ENCODE assay signal across 8 mouse cellular contexts in genomic region chr11:79144043-79144591, GRCm38 (mm10). TPM values are rescaled to one million over a fixed set of nuclear protein-coding genes. Genes with fewer than 3 reads are reported as not detected.
A peak's percentile ranks its signal among the peaks of the same experiment; 100 is the strongest.
DNase-seq lines count a peak whose midpoint lies in the region; ATAC-seq and TF ChIP-seq lines count a peak whose summit lies in the region.

No protein-coding gene starts in this region.

- no peak for DNase-seq in layer of hippocampus, adult 2 months (ENCODE audit: low spot score in 2 of 2)
- DNase-seq in layer of hippocampus, adult 9-10 months (ENCODE audit: low spot score): no peak
- DNase-seq in forebrain, embryonic 10.5 days (ENCODE audit: extremely low spot score, low spot score): no peak
- DNase-seq in adrenal gland, postnatal 36 days: no peak
- DNase-seq in adrenal gland, adult 2 months: no peak
- no peak for DNase-seq in thymus, postnatal 25 days

- peak overlapping the region; percentile 99 for H3K27ac ChIP-seq in layer of hippocampus, adult 2 months
- H3K27ac ChIP-seq in forebrain, embryonic 10.5 days: no peak overlapping the region
- H3K27ac ChIP-seq in intestine, embryonic 15.5 days: no peak overlapping the region
- no peak overlapping the region for H3K27ac ChIP-seq in neural tube, embryonic 14.5 days (ENCODE audit: low read depth, low read length)

- TF ChIP-seq CTCF in layer of hippocampus, adult 2 months (conservative IDR thresholded peaks at IDR 0.05): no peak

- 86% methylated on average over 2 of the region's 2 CpGs for whole genome bisulfite sequencing in forebrain, embryonic 10.5 days
- 90% methylated on average over 2 of the region's 2 CpGs for WGBS in intestine, embryonic 15.5 days
- 72% methylated on average over 2 of the region's 2 CpGs for WGBS in neural tube, embryonic 14.5 days

- no peak overlapping the region for H3K9ac ChIP-seq in intestine, embryonic 15.5 days
- H3K9ac ChIP-seq in neural tube, embryonic 14.5 days (replicated peaks; ENCODE audit: low read depth, low read length): no peak overlapping the region

- ATAC-seq in intestine, embryonic 15.5 days: no peak
- ATAC-seq in neural tube, embryonic 14.5 days (ENCODE audit: low read depth): no peak

- peaks cover 55% of the 10 kb centered on the region for H3K4me1 ChIP-seq in forebrain, embryonic 10.5 days
- H3K4me1 ChIP-seq in intestine, embryonic 15.5 days (replicated peaks): peaks cover 42% of the 10 kb centered on the region
- H3K4me1 ChIP-seq in neural tube, embryonic 14.5 days (ENCODE audit: control insufficient read depth, insufficient read depth, low read length): peaks cover 8% of the 10 kb centered on the region; the same call in 1 of the 2 replicates

- H3K4me3 ChIP-seq in layer of hippocampus, adult 2 months: peak overlapping the region; percentile 95
- peak overlapping the region; percentile 88; the same call in 1 of the 2 replicates for H3K4me3 ChIP-seq in forebrain, embryonic 10.5 days
- H3K4me3 ChIP-seq in intestine, embryonic 15.5 days (replicated peaks): no peak overlapping the region
- no peak overlapping the region; the same call in 1 of the 2 replicates for H3K4me3 ChIP-seq in neural tube, embryonic 14.5 days (ENCODE audit: low read depth, low read length)

- H3K4me2 ChIP-seq in intestine, embryonic 15.5 days (replicated peaks): peak overlapping the region; percentile 79
- H3K4me2 ChIP-seq in neural tube, embryonic 14.5 days (ENCODE audit: low read depth, low read length): peak overlapping the region; percentile 66

- 0 out of 2 replicates have a peak, but pooled peaks cover 10% of the 10 kb centered on the region for H3K27me3 ChIP-seq in forebrain, embryonic 10.5 days (ENCODE audit: poor library complexity, severe bottlenecking)
- no peaks in the 10 kb centered on the region for H3K27me3 ChIP-seq in intestine, embryonic 15.5 days (replicated peaks)
- no peaks in the 10 kb centered on the region for H3K27me3 ChIP-seq in neural tube, embryonic 14.5 days (ENCODE audit: control insufficient read depth, insufficient read depth, low read length)

- H3K36me3 ChIP-seq in forebrain, embryonic 10.5 days (replicated peaks): no peaks in the 10 kb centered on the region
- H3K36me3 ChIP-seq in intestine, embryonic 15.5 days: no peaks in the 10 kb centered on the region
- H3K36me3 ChIP-seq in neural tube, embryonic 14.5 days (ENCODE audit: control insufficient read depth, insufficient read depth, low read length): no peaks in the 10 kb centered on the region

- no peaks in the 10 kb centered on the region for H3K9me3 ChIP-seq in forebrain, embryonic 10.5 days
- no peaks in the 10 kb centered on the region for H3K9me3 ChIP-seq in intestine, embryonic 15.5 days
- H3K9me3 ChIP-seq in neural tube, embryonic 14.5 days (ENCODE audit: control insufficient read depth, low read length): no peaks in the 10 kb centered on the region

RNA-seq across cellular contexts. Expression of gene Ksr1, which starts 2.1 kb away (rescaled TPM):
- total RNA-seq in layer of hippocampus, adult 2 months (2021): 100 to 1,000 TPM; 230 to 231 TPM
- 1.9 and 2.8 TPM in 2 replicates for polyA plus RNA-seq in forebrain, embryonic 10.5 days (2016; fragmentation: Nextera tagmentation; extraction: Ambion mirVana)
- 3.5 and 4.4 TPM in 2 replicates for polyA plus RNA-seq in intestine, embryonic 15.5 days (2015; fragmentation: Nextera tagmentation; extraction: Ambion mirVana)
- polyA plus RNA-seq in neural tube, embryonic 14.5 days (2014; fragmentation: Nextera tagmentation; extraction: Ambion mirVana): 8.6 and 8.9 TPM in 2 replicates
- total RNA-seq in adrenal gland, postnatal 36 days (2021): 10 to 100 TPM in 1 of 2 experiments, 1 to 10 TPM in 1; 9.1 to 10.0 TPM
- 10 to 100 TPM in 1 of 2 experiments, 1 to 10 TPM in 1; 9.1 to 14.6 TPM for total RNA-seq in adrenal gland, adult 2 months (2021)
- polyA plus RNA-seq in adrenal gland, adult 2 months (2012; rRNA removed): 17.5 and 27.6 TPM in 2 replicates

Comparison
In these comparisons a context has a peak if more than half of its experiments do, and no peak if none do; other contexts are left out.
1. H3K4me3 ChIP-seq: peak in layer of hippocampus, adult 2 months (single experiment) and forebrain, embryonic 10.5 days (single experiment); none in intestine, embryonic 15.5 days (single experiment) and neural tube, embryonic 14.5 days (single experiment).